Mouse (Mus musculus): Measurements from ENCODE around the gene Etv5. TPM values are rescaled to one million over a fixed set of nuclear protein-coding genes. Genes with fewer than 3 reads are reported as not detected.

Gene Etv5
- polyA plus RNA-seq, 1 experiment from 2014 or later = 27.7 TPM

- no peak overlapping the region for H3K9ac ChIP-seq (ENCODE audit: low read length)
- 87% methylated on average over 5 of the region's 5 CpGs for WGBS
- 0 out of 2 replicates have a peak, but pooled peaks cover 3% of the 10 kb centered on the region for H3K4me1 ChIP-seq (replicated peaks; ENCODE audit: control insufficient read depth, insufficient read depth, low read length)
- H3K4me2 ChIP-seq (ENCODE audit: low read depth, low read length, severe bottlenecking) = no peak overlapping the region
- H3K27me3 ChIP-seq (ENCODE audit: control insufficient read depth, insufficient read depth, low read length) = no peaks in the 10 kb centered on the region
- H3K36me3 ChIP-seq (ENCODE audit: control insufficient read depth, insufficient read depth, low read length) = no peaks in the 10 kb centered on the region
- ATAC-seq (replicated peaks; ENCODE audit: low FRiP score) (no peak), DNase-seq (ENCODE audit: low spot score) (no peak)
- H3K4me3 ChIP-seq (ENCODE audit: low read depth, low read length) = no peak overlapping the region
- no peaks in the 10 kb centered on the region for H3K9me3 ChIP-seq (ENCODE audit: control insufficient read depth, low read length)
- no peak overlapping the region for H3K27ac ChIP-seq (ENCODE audit: low read depth, low read length)
These were observed 29.5 kb downstream of the Etv5 start for GRCm38 (mm10) chr16:22410000-22410399.

GRCm38 (mm10) chr16:22408642-22409360 lies 30.7 kb downstream of the Etv5 start:
- H3K9me3 ChIP-seq (ENCODE audit: control insufficient read depth, low read length) = no peaks in the 10 kb centered on the region
- H3K27ac ChIP-seq (ENCODE audit: low read depth, low read length) = no peak overlapping the region
- ATAC-seq (replicated peaks; ENCODE audit: low FRiP score) (no peak), DNase-seq (ENCODE audit: low spot score) (no peak)
- H3K4me1 ChIP-seq (replicated peaks; ENCODE audit: control insufficient read depth, insufficient read depth, low read length) = 0 out of 2 replicates have a peak, but pooled peaks cover 3% of the 10 kb centered on the region
- 77% methylated on average over 8 of the region's 8 CpGs for WGBS
- no peak overlapping the region for H3K4me2 ChIP-seq (ENCODE audit: low read depth, low read length, severe bottlenecking)
- H3K4me3 ChIP-seq (ENCODE audit: low read depth, low read length) = no peak overlapping the region
- H3K36me3 ChIP-seq (ENCODE audit: control insufficient read depth, insufficient read depth, low read length) = no peaks in the 10 kb centered on the region; the same call in 1 of the 2 replicates
- no peaks in the 10 kb centered on the region for H3K27me3 ChIP-seq (ENCODE audit: control insufficient read depth, insufficient read depth, low read length)
- no peak overlapping the region for H3K9ac ChIP-seq (ENCODE audit: low read length)

- 89% methylated on average over 4 of the region's 4 CpGs for WGBS
- Histone ChIP-seq H3K4me2 (ENCODE audit: low read depth, low read length, severe bottlenecking) (no peak overlapping the region), H3K36me3 (ENCODE audit: control insufficient read depth, insufficient read depth, low read length) (no peaks in the 10 kb centered on the region; the same call in 1 of the 2 replicates), H3K27ac (ENCODE audit: low read depth, low read length) (no peak overlapping the region), H3K4me1 (replicated peaks; ENCODE audit: control insufficient read depth, insufficient read depth, low read length) (0 out of 2 replicates have a peak, but pooled peaks cover 3% of the 10 kb centered on the region), H3K4me3 (ENCODE audit: low read depth, low read length) (no peak overlapping the region), H3K27me3 (ENCODE audit: control insufficient read depth, insufficient read depth, low read length) (no peaks in the 10 kb centered on the region), H3K9ac (ENCODE audit: low read length) (no peak overlapping the region), H3K9me3 (ENCODE audit: control insufficient read depth, low read length) (no peaks in the 10 kb centered on the region)
- no peak for DNase-seq (ENCODE audit: low spot score)
- ATAC-seq (replicated peaks; ENCODE audit: low FRiP score) = no peak
These were observed 32.8 kb downstream of the Etv5 start for GRCm38 (mm10) chr16:22406747-22407146.

GRCm38 (mm10) chr16:22406050-22406449 lies 33.5 kb downstream of the Etv5 start:
- Histone ChIP-seq H3K9me3 (ENCODE audit: control insufficient read depth, low read length) (no peaks in the 10 kb centered on the region), H3K9ac (ENCODE audit: low read length) (no peak overlapping the region), H3K4me3 (ENCODE audit: low read depth, low read length) (no peak overlapping the region), H3K27ac (ENCODE audit: low read depth, low read length) (no peak overlapping the region), H3K27me3 (ENCODE audit: control insufficient read depth, insufficient read depth, low read length) (no peaks in the 10 kb centered on the region), H3K4me2 (ENCODE audit: low read depth, low read length, severe bottlenecking) (no peak overlapping the region), H3K4me1 (replicated peaks; ENCODE audit: control insufficient read depth, insufficient read depth, low read length) (0 out of 2 replicates have a peak, but pooled peaks cover 3% of the 10 kb centered on the region), H3K36me3 (ENCODE audit: control insufficient read depth, insufficient read depth, low read length) (no peaks in the 10 kb centered on the region; the same call in 1 of the 2 replicates)
- no peak for ATAC-seq (replicated peaks; ENCODE audit: low FRiP score)
- no peak for DNase-seq (ENCODE audit: low spot score)
- 82% methylated on average over 4 of the region's 4 CpGs for WGBS

GRCm38 (mm10) chr16:22405492-22405891 lies 34.0 kb downstream of the Etv5 start:
- no peak overlapping the region for H3K9ac ChIP-seq (ENCODE audit: low read length)
- no peaks in the 10 kb centered on the region for H3K9me3 ChIP-seq (ENCODE audit: control insufficient read depth, low read length)
- 0 out of 2 replicates have a peak, but pooled peaks cover 3% of the 10 kb centered on the region for H3K4me1 ChIP-seq (replicated peaks; ENCODE audit: control insufficient read depth, insufficient read depth, low read length)
- H3K36me3 ChIP-seq (ENCODE audit: control insufficient read depth, insufficient read depth, low read length) = no peaks in the 10 kb centered on the region; the same call in 1 of the 2 replicates
- no peak overlapping the region for H3K4me2 ChIP-seq (ENCODE audit: low read depth, low read length, severe bottlenecking)
- WGBS = 84% methylated on average over 10 of the region's 10 CpGs
- DNase-seq (ENCODE audit: low spot score) (no peak), ATAC-seq (replicated peaks; ENCODE audit: low FRiP score) (no peak)
- H3K27me3 ChIP-seq (ENCODE audit: control insufficient read depth, insufficient read depth, low read length) = no peaks in the 10 kb centered on the region
- no peak overlapping the region for H3K4me3 ChIP-seq (ENCODE audit: low read depth, low read length)
- no peak overlapping the region for H3K27ac ChIP-seq (ENCODE audit: low read depth, low read length)

GRCm38 (mm10) chr16:22403715-22404114 lies 35.8 kb downstream of the Etv5 start:
- DNase-seq (ENCODE audit: low spot score) (no peak), ATAC-seq (replicated peaks; ENCODE audit: low FRiP score) (no peak)
- no peaks in the 10 kb centered on the region; the same call in 1 of the 2 replicates for H3K36me3 ChIP-seq (ENCODE audit: control insufficient read depth, insufficient read depth, low read length)
- 0 out of 2 replicates have a peak, but pooled peaks cover 3% of the 10 kb centered on the region for H3K4me1 ChIP-seq (replicated peaks; ENCODE audit: control insufficient read depth, insufficient read depth, low read length)
- H3K4me3 ChIP-seq (ENCODE audit: low read depth, low read length) = no peak overlapping the region
- H3K4me2 ChIP-seq (ENCODE audit: low read depth, low read length, severe bottlenecking) = no peak overlapping the region
- H3K27ac ChIP-seq (ENCODE audit: low read depth, low read length) = no peak overlapping the region
- no peaks in the 10 kb centered on the region for H3K9me3 ChIP-seq (ENCODE audit: control insufficient read depth, low read length)
- WGBS = 89% methylated on average over 4 of the region's 4 CpGs
- H3K27me3 ChIP-seq (ENCODE audit: control insufficient read depth, insufficient read depth, low read length) = no peaks in the 10 kb centered on the region
- no peak overlapping the region for H3K9ac ChIP-seq (ENCODE audit: low read length)

GRCm38 (mm10) chr16:22402600-22402999 lies 36.9 kb downstream of the Etv5 start:
- DNase-seq (ENCODE audit: low spot score) (no peak), ATAC-seq (replicated peaks; ENCODE audit: low FRiP score) (no peak)
- Histone ChIP-seq H3K27ac (ENCODE audit: low read depth, low read length) (no peak overlapping the region), H3K4me1 (replicated peaks; ENCODE audit: control insufficient read depth, insufficient read depth, low read length) (0 out of 2 replicates have a peak, but pooled peaks cover 3% of the 10 kb centered on the region), H3K36me3 (ENCODE audit: control insufficient read depth, insufficient read depth, low read length) (no peaks in the 10 kb centered on the region; the same call in 1 of the 2 replicates), H3K9me3 (ENCODE audit: control insufficient read depth, low read length) (no peaks in the 10 kb centered on the region), H3K9ac (ENCODE audit: low read length) (no peak overlapping the region), H3K4me2 (ENCODE audit: low read depth, low read length, severe bottlenecking) (no peak overlapping the region), H3K27me3 (ENCODE audit: control insufficient read depth, insufficient read depth, low read length) (no peaks in the 10 kb centered on the region), H3K4me3 (ENCODE audit: low read depth, low read length) (no peak overlapping the region)

- Histone ChIP-seq H3K9me3 (ENCODE audit: control insufficient read depth, low read length) (no peaks in the 10 kb centered on the region), H3K9ac (ENCODE audit: low read length) (no peak overlapping the region), H3K27me3 (ENCODE audit: control insufficient read depth, insufficient read depth, low read length) (no peaks in the 10 kb centered on the region), H3K27ac (ENCODE audit: low read depth, low read length) (no peak overlapping the region), H3K4me1 (replicated peaks; ENCODE audit: control insufficient read depth, insufficient read depth, low read length) (no peaks in the 10 kb centered on the region), H3K4me3 (ENCODE audit: low read depth, low read length) (no peak overlapping the region), H3K4me2 (ENCODE audit: low read depth, low read length, severe bottlenecking) (no peak overlapping the region), H3K36me3 (ENCODE audit: control insufficient read depth, insufficient read depth, low read length) (no peaks in the 10 kb centered on the region; the same call in 1 of the 2 replicates)
- ATAC-seq (replicated peaks; ENCODE audit: low FRiP score) (no peak), DNase-seq (ENCODE audit: low spot score) (no peak)
- WGBS = 62% methylated on average over 6 of the region's 6 CpGs
These were observed 39.3 kb downstream of the Etv5 start for GRCm38 (mm10) chr16:22400226-22400625.
